Mouse (Mus musculus): ENCODE measurements around the gene Emc6. TPM values are rescaled to one million over a fixed set of nuclear protein-coding genes. Genes with fewer than 3 reads are reported as not detected.

Emc6 gene
- polyA plus RNA-seq, 1 experiment from 2014 or later: 114 TPM

DNA sequence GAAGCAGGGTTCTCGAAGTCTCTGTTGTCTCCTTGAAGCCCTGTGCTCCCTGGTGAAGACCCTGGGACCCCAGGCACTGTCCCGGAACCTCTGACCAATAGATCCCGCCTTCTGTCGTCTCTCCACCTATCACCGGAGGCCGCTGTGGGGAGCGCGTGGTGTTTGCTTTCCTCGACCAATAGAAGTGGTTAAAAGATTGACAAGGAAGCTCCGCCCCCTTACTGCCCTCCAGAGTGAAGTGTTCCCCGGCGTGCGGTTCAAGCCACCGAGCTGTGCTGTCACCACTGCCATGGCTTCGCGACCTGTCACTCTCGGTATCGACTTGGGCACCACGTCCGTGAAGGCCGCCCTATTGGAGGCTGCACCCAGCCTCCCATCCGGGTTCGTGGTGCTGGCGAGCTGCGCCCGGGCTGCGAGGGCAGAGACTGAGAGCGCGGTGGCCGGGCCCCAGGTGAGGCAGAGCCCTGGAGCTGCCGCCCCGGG lies 22.4 kb upstream of the Emc6 start, which contains the start of gene Shpk:
Gene Shpk, plus strand, starts transcription at position 231 of the 483 bp plus-strand sequence.
- peak; percentile 90 for DNase-seq (ENCODE audit: low spot score)
- Histone ChIP-seq H3K4me3 (peak within 1 kb of the TSS; percentile 67), H3K27me3 (ENCODE audit: low read depth, poor library complexity, severe bottlenecking) (no peaks in the 10 kb centered on the region; the same call in 1 of the 2 replicates), H3K36me3 (0 out of 2 replicates have a peak, but pooled peaks cover 5% of the 10 kb centered on the region), H3K4me1 (peaks cover 17% of the 10 kb centered on the region), H3K27ac (peak within 1 kb of the TSS; percentile 63; the same call in 1 of the 2 replicates), H3K9me3 (replicated peaks) (no peaks in the 10 kb centered on the region)
- WGBS: under 1% methylated on average over 32 of the region's 32 CpGs

DNA sequence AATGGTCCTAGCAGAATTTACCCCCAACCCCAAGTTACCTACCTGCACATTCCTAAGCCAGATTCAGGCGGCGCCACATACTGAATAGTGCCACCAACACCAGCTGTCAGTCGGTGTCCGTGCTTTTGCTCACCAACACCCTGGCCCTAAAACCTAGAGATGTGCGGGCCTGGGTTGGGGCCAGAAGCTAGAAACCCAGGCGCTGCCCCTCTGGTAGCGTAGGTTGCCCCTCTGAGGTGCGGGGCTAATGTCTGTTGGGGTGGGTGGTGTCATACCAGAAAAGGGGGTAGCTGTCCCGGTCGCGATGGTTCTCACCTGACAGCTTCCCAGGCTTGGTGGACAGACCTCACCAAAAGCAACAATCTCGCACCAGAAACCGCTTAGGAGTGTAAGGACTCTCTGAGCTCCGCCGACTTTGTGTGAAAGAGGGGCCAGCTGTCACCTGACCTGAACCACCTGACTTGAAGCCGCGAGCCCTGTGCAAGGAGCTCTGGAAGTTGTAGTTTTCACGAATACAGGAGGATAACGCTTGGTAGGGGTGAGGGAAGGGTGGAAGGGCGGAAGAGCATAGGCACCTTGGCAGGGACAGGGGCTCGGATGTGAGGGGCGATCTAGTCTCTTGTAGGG lies 21.9 kb upstream of the Emc6 start, which contains the start of gene Ctns:
Gene Ctns, minus strand, starts transcription at position 440 of the 627 bp plus-strand sequence.
- Histone ChIP-seq H3K27ac (peak within 1 kb of the TSS; percentile 63; the same call in 1 of the 2 replicates), H3K36me3 (0 out of 2 replicates have a peak, but pooled peaks cover 5% of the 10 kb centered on the region), H3K27me3 (ENCODE audit: low read depth, poor library complexity, severe bottlenecking) (no peaks in the 10 kb centered on the region; the same call in 1 of the 2 replicates), H3K4me1 (peaks cover 17% of the 10 kb centered on the region), H3K4me3 (peak within 1 kb of the TSS; percentile 67), H3K9me3 (replicated peaks) (no peaks in the 10 kb centered on the region)
- WGBS: 2% methylated on average over 22 of the region's 22 CpGs
- peak; percentile 86 for DNase-seq (ENCODE audit: low spot score)

GRCm38 (mm10) chr11:73198190-73198589 lies 21.4 kb upstream of the Emc6 start:
- Histone ChIP-seq H3K36me3 (0 out of 2 replicates have a peak, but pooled peaks cover 5% of the 10 kb centered on the region), H3K27ac (no peak overlapping the region), H3K9me3 (replicated peaks) (no peaks in the 10 kb centered on the region), H3K4me3 (peak overlapping the region; percentile 67), H3K27me3 (ENCODE audit: low read depth, poor library complexity, severe bottlenecking) (no peaks in the 10 kb centered on the region; the same call in 1 of the 2 replicates), H3K4me1 (peaks cover 17% of the 10 kb centered on the region)
- 3% methylated on average over 1 of the region's 1 CpGs for WGBS
- no peak for DNase-seq (ENCODE audit: low spot score)

GRCm38 (mm10) chr11:73194444-73194843 lies 17.6 kb upstream of the Emc6 start:
- Histone ChIP-seq H3K27ac (no peak overlapping the region), H3K36me3 (peaks cover 35% of the 10 kb centered on the region), H3K9me3 (replicated peaks) (no peaks in the 10 kb centered on the region), H3K4me3 (no peak overlapping the region), H3K27me3 (ENCODE audit: low read depth, poor library complexity, severe bottlenecking) (no peaks in the 10 kb centered on the region), H3K4me1 (peaks cover 11% of the 10 kb centered on the region)
- no peak for DNase-seq (ENCODE audit: low spot score)
- WGBS: 80% methylated on average over 2 of the region's 2 CpGs

DNA sequence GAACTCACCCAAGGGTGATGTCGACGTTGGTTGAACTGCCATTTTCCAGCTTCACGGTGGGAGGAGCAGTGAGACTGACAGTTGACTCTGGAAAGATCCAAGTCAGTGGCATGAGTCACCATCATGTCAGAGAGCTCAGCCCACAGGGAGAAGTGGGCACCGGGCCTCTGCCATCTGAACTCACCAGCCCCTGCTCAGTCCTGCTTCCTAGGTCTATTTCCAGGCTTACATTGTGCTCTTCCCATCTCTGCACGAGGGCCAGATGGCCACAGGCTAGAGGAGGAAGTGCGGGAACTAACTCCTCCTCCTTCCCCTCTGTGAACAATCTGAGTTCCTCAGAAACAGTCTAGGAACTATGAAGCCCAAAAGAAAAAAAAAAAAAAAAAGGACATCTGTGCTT lies 16.2 kb upstream of the Emc6 start:
- no peak for DNase-seq (ENCODE audit: low spot score)
- no peak overlapping the region for H3K4me3 ChIP-seq
- no peak overlapping the region for H3K27ac ChIP-seq
- peaks cover 4% of the 10 kb centered on the region; the same call in 1 of the 2 replicates for H3K4me1 ChIP-seq
- H3K9me3 ChIP-seq (replicated peaks): no peaks in the 10 kb centered on the region
- H3K36me3 ChIP-seq: peaks cover 46% of the 10 kb centered on the region
- 82% methylated on average over 6 of the region's 6 CpGs for WGBS
- H3K27me3 ChIP-seq (ENCODE audit: low read depth, poor library complexity, severe bottlenecking): no peaks in the 10 kb centered on the region

GRCm38 (mm10) chr11:73187231-73187630 lies 10.4 kb upstream of the Emc6 start:
- Histone ChIP-seq H3K27ac (no peak overlapping the region), H3K4me3 (no peak overlapping the region), H3K4me1 (no peaks in the 10 kb centered on the region), H3K9me3 (replicated peaks) (no peaks in the 10 kb centered on the region), H3K27me3 (ENCODE audit: low read depth, poor library complexity, severe bottlenecking) (no peaks in the 10 kb centered on the region), H3K36me3 (peaks cover 91% of the 10 kb centered on the region)
- no peak for DNase-seq (ENCODE audit: low spot score)
- WGBS: 90% methylated on average over 6 of the region's 6 CpGs

GRCm38 (mm10) chr11:73185872-73186615 lies 9.2 kb upstream of the Emc6 start:
- Histone ChIP-seq H3K27ac (no peak overlapping the region), H3K4me3 (no peak overlapping the region), H3K27me3 (ENCODE audit: low read depth, poor library complexity, severe bottlenecking) (no peaks in the 10 kb centered on the region), H3K4me1 (no peaks in the 10 kb centered on the region), H3K9me3 (replicated peaks) (no peaks in the 10 kb centered on the region), H3K36me3 (peaks cover 84% of the 10 kb centered on the region)
- no peak for DNase-seq (ENCODE audit: low spot score)
- 95% methylated on average over 10 of the region's 10 CpGs for WGBS

GRCm38 (mm10) chr11:73177895-73178294 lies 1.1 kb upstream of the Emc6 start:
- peak overlapping the region; percentile 94 for H3K27ac ChIP-seq
- H3K36me3 ChIP-seq: peaks cover 41% of the 10 kb centered on the region
- H3K4me3 ChIP-seq: peak overlapping the region; percentile 95
- H3K9me3 ChIP-seq (replicated peaks): no peaks in the 10 kb centered on the region
- peaks cover 26% of the 10 kb centered on the region for H3K4me1 ChIP-seq
- DNase-seq (ENCODE audit: low spot score): no peak
- 5% methylated on average over 2 of the region's 2 CpGs for WGBS
- H3K27me3 ChIP-seq (ENCODE audit: low read depth, poor library complexity, severe bottlenecking): no peaks in the 10 kb centered on the region

DNA sequence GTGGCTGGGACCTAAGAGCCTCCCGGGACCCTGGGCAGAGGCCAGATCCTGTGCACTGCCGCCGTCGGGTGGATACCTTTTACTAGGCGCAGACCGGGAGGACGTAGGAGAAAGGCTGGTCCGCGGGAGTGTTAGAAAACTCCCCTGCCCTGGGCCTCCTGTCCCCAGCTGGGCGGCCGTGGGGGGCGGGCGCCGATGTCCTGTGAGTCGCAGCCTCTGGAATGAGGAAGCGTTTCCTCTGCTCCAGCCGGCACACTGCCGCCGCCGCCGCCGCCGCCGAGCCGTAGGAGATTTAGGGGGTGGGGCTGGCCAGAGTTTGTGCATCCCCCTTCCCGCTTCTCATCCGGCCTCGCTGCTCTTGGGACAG lies 655 bp upstream of the Emc6 start:
- no peaks in the 10 kb centered on the region for H3K27me3 ChIP-seq (ENCODE audit: low read depth, poor library complexity, severe bottlenecking)
- peak overlapping the region; percentile 95 for H3K4me3 ChIP-seq
- 0% methylated on average over 28 of the region's 28 CpGs for WGBS
- H3K4me1 ChIP-seq: peaks cover 26% of the 10 kb centered on the region
- no peaks in the 10 kb centered on the region for H3K9me3 ChIP-seq (replicated peaks)
- DNase-seq (ENCODE audit: low spot score): peak; percentile 86
- H3K36me3 ChIP-seq: peaks cover 41% of the 10 kb centered on the region
- H3K27ac ChIP-seq: peak overlapping the region; percentile 94

DNA sequence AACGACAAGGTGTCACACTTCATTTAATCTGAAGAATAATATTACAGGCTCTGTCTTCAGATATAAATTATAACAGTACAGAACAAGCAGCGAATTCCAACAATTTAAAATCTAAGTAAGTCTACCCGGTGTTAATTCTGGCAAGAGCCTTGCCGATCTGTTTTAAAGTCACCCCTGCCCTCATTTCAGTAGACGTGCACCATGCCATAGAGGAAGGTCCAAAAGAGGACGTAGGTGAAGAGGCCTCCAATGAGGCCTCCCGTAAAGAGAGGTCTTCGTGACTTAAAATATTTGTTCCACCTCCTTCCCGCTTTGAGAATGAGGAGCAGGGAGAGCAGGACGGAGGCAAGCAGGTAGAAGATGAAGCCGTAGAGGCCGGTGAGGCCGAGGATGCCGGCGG lies 651 bp downstream of the Emc6 start:
- 2% methylated on average over 15 of the region's 15 CpGs for WGBS
- H3K27me3 ChIP-seq (ENCODE audit: low read depth, poor library complexity, severe bottlenecking): no peaks in the 10 kb centered on the region
- no peaks in the 10 kb centered on the region for H3K9me3 ChIP-seq (replicated peaks)
- peak overlapping the region; percentile 95 for H3K4me3 ChIP-seq
- H3K36me3 ChIP-seq: peaks cover 48% of the 10 kb centered on the region
- peaks cover 26% of the 10 kb centered on the region for H3K4me1 ChIP-seq
- peak overlapping the region; percentile 94 for H3K27ac ChIP-seq
- no peak for DNase-seq (ENCODE audit: low spot score)

DNA sequence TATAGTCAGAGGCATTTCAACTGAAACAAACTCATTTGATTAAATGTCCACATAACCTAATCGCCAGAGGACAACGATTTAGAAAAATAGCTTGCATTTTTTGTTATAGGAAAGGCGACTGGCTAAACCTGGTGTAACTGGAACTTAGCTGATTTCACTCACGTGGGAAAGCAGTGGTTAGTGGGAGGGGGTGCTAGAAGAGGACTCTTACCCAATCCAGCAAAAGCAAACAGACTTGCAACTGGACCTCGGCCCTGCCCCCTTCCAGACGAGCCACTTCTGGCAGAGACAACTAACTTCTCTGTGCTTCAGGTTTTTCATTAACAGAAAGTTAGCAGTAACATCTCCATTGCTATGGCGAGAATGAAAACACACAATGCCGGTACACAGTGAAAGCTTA lies 1.2 kb downstream of the Emc6 start:
- H3K4me1 ChIP-seq: peaks cover 26% of the 10 kb centered on the region
- no peak for DNase-seq (ENCODE audit: low spot score)
- peak overlapping the region; percentile 94; the same call in 1 of the 2 replicates for H3K27ac ChIP-seq
- no peaks in the 10 kb centered on the region for H3K9me3 ChIP-seq (replicated peaks)
- peak overlapping the region; percentile 95 for H3K4me3 ChIP-seq
- WGBS: 48% methylated on average over 8 of the region's 8 CpGs
- H3K36me3 ChIP-seq: peaks cover 50% of the 10 kb centered on the region
- H3K27me3 ChIP-seq (ENCODE audit: low read depth, poor library complexity, severe bottlenecking): no peaks in the 10 kb centered on the region

GRCm38 (mm10) chr11:73172186-73172585 lies 4.7 kb downstream of the Emc6 start:
- no peak overlapping the region for H3K4me3 ChIP-seq
- H3K27me3 ChIP-seq (ENCODE audit: low read depth, poor library complexity, severe bottlenecking): no peaks in the 10 kb centered on the region
- H3K9me3 ChIP-seq (replicated peaks): no peaks in the 10 kb centered on the region
- 70% methylated on average over 5 of the region's 5 CpGs for WGBS
- peaks cover 51% of the 10 kb centered on the region for H3K36me3 ChIP-seq
- H3K27ac ChIP-seq: no peak overlapping the region
- DNase-seq (ENCODE audit: low spot score): no peak
- peaks cover 12% of the 10 kb centered on the region for H3K4me1 ChIP-seq

- WGBS: 57% methylated on average over 4 of the region's 4 CpGs
- DNase-seq (ENCODE audit: low spot score): peak; percentile 59
- H3K9me3 ChIP-seq (replicated peaks): no peaks in the 10 kb centered on the region
- H3K27ac ChIP-seq: no peak overlapping the region
- H3K36me3 ChIP-seq: peaks cover 42% of the 10 kb centered on the region
- H3K4me3 ChIP-seq: no peak overlapping the region
- H3K4me1 ChIP-seq: no peaks in the 10 kb centered on the region
- H3K27me3 ChIP-seq (ENCODE audit: low read depth, poor library complexity, severe bottlenecking): no peaks in the 10 kb centered on the region
Measured at GRCm38 (mm10) chr11:73169231-73169630, 7.6 kb downstream of the Emc6 start.
